Mouse (Mus musculus) thymus, postnatal 10 days (tissue): ENCODE measurements around the gene Nrsn2.

ENCODE experiments used
- DNase-seq, 2 experiments: peaks; one replicate each; pipeline ENCODE4 v3.0.0; 2021; ENCODE audit warnings: low spot score in 2 of 2

Nrsn2 gene

DNA sequence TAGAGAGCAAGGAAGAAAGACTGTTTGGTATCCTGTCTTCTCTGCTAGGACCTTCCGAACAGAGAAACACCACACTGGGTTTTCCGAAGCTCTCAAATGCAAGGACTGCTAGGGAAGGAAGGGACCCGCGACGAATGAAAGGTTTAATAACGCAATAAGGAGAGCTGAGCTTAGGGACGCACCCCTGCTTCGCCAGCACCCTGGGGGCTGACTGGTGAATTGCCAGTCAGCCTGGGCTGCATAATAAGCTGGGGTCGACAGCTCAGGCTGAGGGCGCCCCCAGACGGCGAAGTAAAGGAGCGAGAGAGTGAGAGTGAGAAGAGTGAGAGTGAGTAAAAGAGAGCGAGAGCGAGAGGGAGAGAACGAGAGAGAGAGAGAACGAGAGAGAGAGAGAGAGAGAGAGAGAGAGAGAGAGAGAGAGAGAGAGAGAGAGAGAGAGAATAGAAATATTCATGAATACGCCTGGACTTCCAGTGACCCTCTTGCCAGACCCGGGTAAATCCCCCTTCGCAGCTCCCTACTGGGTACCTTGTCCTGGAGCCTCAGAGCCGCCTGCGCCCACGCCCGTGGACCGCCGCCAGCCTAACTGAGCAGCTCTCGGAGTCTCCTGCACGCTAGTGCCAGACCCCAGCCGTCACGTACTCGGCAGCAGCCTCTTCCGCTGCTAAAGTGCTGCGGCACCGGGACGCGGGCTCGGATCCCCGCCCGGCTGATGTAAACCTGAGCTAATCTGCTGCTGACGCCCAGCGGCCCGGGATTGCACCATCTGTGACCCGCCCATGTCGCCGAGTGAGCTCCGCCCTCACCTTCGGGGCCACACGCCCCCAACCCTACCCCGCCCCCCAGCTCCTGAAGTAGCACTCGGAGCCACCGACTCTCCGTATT lies 32.9 kb downstream of the Nrsn2 start, which contains the start of gene Trib3:
TSS of gene Trib3 (minus strand) at position 704 of the 885 bp plus-strand sequence.
- DNase-seq, result peak; percentile 77 to 90

- no peak for DNase-seq
Measured at GRCm38 (mm10) chr2:152339631-152340179, 36.7 kb downstream of the Nrsn2 start.

DNA sequence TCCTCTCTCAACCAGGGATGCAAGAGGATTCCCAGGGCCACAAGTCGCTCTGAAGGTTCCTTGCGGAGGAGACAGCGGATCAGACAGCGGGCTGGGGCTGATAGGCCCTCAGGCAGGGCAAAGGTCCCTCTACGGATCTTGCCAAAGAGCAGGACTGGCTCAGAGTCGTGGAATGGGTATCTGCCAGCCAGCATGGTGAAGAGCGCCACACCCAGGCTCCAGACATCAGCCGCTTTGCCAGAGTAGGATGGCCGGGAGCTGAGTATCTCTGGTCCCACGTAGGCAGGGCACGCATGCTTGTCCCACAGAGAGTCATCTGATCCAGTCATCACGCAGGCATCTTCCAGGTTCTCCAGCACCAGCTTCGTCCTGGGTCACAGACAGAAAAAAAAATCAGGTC lies 38.1 kb downstream of the Nrsn2 start:
- DNase-seq, result no peak

DNA sequence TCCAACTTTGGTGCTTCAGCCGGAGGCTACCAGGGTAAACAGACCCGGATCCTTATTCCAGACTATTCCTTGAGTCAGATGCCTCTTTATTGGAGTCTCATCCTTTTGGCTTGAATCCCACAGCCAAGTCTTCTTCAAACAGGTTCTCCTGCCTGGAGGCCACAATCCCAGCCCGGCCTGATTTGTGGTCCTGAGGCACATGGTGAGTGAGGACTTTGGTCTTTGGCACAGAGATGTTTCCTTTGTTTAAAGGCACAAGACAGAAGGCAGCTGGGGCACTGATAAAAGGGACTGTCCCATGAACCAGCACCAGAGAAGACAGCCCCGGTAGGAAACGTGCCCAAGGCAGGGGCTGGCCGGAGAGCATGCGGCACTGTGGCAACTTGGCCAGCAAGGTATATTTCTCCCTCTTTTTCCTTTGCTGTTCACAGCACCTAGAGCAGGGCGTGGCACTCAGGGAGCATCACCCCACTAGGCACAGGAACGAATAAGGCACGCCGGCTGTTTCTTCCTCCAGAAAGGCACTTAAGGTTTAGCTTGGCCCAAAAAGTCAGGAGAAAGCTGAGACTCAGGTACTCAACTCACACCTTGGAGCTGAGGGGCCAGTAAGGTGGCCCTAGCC lies 38.7 kb downstream of the Nrsn2 start:
- DNase-seq, result no peak

DNA sequence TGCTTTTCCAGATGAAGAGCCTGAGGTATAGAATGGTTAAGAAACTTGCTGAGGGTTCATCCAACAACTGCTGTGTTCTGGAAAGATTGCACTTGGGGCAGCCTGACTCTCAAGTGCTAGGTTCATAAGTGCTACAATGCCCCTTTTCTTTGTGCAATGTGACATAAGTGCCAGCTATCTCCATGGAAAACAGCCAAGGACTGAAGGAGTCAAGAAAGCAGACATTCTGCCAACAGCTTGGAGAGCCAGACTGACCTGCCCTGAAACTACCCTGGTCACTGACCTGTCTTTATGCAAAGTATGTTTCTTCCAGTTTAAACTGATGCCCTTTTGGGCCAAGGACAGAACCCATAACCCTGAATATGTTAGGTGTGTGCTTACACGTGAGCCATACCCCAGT lies 39.6 kb downstream of the Nrsn2 start:
- DNase-seq, result no peak

GRCm38 (mm10) chr2:152335289-152335820 lies 41.1 kb downstream of the Nrsn2 start:
- no peak for DNase-seq

GRCm38 (mm10) chr2:152333345-152334006 lies 43.0 kb downstream of the Nrsn2 start:
- DNase-seq, result no peak

DNA sequence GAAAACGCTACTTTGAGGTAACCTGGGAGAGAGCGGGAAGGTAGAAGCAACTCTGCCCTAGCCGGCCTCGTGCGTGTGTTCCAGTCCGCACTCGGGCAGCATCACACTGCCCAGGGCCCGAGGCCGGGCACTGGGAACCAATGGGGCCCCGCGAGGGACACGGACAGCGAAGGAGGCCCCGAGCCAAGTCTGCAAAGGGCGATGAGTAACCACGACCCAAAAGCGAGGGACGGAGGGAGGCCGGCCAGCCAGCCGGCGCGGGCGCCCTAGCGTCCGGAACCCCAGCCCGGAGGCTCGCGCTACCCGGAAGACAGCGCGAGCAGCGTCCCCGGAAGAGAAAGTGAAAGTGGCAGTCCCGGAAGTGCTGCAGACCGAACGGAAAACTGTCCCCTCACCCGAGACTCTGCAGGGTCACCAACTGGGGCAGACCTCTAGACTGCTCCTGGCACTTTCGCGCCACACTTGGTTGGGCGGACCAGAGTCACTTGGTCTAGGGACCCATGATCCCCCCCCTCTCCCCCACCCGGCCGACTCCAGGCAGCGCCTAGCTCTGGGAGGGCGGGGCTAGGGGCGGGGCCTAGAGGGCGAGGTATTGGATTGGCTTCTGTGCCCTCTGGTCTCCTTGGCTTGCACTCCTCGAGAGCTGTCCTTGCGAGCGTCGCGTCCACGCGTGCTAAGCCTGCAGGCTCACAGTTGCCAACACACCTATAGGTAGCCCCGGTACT lies 44.2 kb downstream of the Nrsn2 start, which contains the start of gene Rbck1:
TSS of gene Rbck1 (minus strand) at position 553 of the 725 bp plus-strand sequence.
- peak; percentile 80 to 84 for DNase-seq

DNA sequence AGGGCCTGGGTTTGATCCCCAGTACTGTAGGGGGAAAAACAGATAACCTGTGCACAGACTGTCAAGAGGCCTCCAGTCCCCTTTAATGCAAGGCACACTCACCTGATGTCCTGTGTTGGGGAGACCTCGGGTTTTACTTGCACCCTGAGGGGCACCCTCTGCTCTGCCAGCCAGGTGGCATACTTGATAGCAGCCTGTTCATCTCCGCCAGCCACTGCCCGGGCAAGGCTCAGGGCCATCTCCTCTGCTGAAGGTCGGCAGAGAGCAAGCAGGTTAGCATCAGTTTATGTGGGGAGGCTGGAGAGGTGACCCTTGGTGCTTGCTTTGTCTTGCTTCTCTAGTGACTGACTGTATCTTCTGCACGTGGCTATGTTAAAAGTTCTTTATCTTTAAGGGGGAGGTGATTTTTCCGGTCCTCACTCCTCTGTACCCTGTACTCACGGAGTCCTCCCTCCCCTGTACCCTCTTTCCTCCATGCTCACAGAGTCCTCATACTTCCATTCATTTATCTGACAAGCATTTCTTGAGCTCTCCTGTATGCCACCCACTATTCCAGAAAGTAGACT lies 45.5 kb downstream of the Nrsn2 start:
- DNase-seq, result no peak

DNA sequence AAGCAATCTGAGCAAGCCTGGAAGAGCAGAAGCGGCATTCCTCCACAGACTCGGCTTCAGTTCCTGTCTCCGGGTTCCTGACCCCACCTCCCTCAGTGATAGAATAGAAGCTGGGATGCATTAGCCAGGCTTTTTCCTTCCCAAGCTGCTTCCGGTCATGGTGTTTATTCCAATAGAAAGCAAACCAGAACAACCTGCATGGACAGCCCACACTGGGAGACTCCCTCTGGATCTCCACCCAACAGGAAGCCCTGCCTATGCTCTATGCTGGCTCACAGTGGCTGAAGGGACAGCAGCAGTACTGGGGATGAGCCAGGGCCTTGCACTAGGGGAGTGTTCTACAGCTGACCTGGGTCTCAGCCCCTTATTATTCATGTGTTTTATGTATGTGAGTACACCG lies 48.5 kb downstream of the Nrsn2 start:
- DNase-seq, result no peak

DNA sequence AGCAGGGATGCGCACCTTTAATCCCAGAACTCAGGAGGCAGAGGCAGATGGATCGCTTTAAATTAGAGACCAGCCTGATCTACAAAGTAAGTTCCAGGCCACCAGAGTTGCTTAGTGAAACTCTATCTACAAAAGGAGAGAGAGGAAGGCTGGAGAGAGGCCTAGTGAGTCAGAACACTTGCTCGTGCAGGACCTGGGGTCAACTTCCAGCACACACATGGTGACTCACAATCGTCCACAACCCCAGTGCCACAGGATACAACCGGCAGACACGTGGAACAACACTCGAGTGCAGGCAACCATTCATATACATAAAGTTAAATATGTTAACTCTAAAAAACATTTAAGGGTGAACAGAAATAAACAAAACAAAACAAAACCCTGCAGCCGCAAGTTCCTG lies 49.8 kb downstream of the Nrsn2 start:
- no peak for DNase-seq

DNA sequence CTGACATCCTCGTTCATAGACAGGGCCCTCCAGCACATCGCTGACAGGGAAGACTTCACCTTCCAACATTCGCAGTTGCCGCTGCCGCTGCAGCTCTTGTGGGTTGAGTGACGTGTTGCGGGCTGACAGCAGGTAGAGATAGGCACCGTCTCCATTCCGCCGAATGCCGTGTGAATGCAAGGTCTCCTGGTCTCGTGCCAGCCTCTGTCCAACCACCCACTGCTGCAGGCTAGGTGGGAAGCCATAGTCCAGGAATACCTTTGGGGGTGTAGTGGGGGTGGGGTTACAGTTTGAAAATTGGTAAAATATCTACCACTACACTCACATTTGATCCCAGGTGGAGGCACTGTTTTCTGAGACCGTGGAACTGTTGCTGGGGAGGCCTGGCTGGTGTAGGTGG lies 50.3 kb downstream of the Nrsn2 start:
- no peak for DNase-seq

DNA sequence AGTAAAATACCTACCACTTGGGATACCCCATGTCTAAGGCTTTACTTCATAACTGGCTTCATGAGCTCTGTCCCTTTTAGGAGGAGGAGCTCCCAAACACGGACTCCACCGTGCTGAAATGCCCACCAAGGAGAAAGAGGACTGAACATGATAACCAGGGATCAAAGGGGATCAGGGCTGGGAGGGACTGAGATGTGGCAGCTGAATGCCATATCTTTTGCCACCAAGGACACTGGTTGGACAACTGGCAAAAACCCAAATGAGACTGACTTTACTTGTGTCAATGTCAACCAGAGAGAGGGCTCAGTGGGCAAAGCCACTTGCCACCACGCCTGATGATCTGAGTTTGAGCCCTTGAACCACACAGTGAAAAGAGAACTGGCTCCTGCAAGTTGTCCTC lies 51.6 kb downstream of the Nrsn2 start:
- DNase-seq, result no peak

DNA sequence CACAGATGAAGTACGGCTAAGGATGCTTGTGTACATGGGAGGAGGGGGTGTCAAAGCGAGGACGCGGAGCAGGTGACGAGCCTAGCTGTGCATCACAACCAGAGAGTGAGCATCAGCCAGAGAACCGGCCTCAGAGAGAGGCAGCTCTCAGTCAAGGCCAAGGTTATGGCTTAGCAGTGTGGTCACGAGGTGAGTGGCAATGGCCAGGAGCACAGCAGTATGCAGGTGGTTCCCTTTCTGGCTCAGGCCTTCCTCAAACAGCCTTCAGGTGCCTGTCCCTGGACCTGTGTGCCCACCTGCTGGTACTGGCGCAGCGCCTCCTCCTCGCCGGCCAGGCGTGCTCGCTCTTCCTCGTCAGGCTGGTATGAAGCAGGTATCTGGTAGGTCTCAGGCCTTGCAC lies 52.5 kb downstream of the Nrsn2 start:
- no peak for DNase-seq

DNA sequence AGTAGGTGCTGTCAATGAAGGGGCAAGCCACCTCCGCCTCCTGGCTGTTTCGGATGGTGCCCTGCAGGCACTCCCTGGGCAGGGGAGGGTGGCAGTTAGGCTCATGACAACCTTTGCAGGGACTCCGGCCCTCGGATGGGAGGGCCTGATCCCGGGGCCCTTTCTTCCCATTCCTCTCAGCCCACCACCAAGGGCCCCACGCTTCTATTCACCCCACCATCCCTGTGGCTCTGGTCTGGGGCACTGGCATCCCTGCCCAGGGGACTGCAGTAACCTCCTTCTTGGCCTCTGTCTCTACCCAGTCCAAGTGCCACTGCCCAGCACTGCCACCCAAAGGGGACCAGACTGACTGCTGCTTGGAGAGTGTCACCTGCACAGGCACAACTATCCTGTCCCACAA lies 54.2 kb downstream of the Nrsn2 start:
- no peak for DNase-seq

DNA sequence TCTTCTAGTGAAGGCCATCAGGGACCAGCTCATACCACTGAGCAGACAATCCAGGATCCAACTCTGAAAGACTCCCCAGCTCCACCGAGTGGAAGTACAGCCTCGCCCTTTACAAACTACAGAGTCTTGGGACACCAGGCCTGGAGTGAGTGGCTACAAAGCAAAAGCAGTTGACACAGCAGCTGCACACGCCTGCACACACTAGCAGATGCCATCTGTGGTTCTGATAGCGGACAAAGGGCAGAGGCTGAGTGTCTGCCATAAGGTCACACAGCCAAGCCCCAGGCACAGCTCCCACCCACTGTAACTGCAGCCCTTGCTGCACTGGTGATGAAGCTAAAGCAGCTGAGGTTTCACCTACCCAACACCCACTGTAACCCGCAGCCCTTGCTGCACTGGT lies 54.9 kb downstream of the Nrsn2 start:
- DNase-seq, result no peak
